Mouse (Mus musculus): Measurements from ENCODE around the gene Fubp1. TPM values are rescaled to one million over a fixed set of nuclear protein-coding genes. Genes with fewer than 3 reads are reported as not detected.
A peak's percentile ranks its signal among the peaks of the same experiment; 100 is the strongest.

Gene Fubp1
- 284 TPM in 1 of 2 replicates, not detected in the other for polyA plus RNA-seq (2012; ENCODE audit: insufficient read depth, insufficient read length, low replicate concordance, missing spikeins)

DNA sequence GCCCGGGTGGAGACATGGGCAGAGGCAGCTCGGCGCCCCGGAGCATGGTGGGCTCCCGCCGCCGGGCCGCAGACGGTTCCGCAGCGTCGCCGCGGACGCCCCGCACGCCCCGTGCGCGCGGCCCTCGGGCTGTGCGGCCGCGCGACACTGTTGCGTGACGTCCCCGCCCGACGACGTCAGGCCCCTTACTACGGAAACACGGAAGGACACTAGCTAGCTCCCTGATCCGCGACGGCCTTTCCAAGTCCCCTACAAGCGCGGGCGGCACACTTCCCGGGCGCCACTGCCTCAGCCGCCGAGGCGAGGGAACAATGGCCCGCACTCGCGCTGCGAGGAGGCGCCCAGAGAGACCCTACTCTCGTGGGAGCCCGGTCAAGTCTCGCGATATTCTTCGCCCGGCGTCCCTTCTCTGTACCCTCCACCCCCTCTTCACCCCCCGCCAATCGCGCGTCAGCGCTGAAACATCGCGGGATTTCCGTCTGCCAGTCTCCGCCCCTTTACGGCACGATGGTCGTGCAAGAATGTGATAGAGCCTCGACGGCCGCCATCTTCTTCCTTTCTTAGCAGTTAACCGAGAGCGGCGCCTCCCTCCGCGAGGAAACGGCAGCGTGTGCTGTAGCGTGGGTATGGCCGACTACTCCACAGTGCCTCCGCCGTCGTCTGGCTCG is at the start of gene Fubp1, which contains the start of gene Dnajb4:
Gene Fubp1, plus strand, starts transcription at position 456 of the 668 bp plus-strand sequence.
Gene Dnajb4, minus strand, starts transcription at position 336 of the 668 bp plus-strand sequence.
- TF ChIP-seq POLR2A (IDR thresholded peaks at IDR 0.05; ENCODE audit: insufficient read depth, low read depth, low read length) (peak; percentile 99), CTCF (IDR thresholded peaks at IDR 0.05; ENCODE audit: insufficient read depth, low read depth, low read length) (no peak)
- H3K27ac ChIP-seq (ENCODE audit: insufficient read depth, low read depth, low read length): peak within 1 kb of the TSS; percentile 98
- H3K4me1 ChIP-seq (ENCODE audit: control insufficient read depth, insufficient read depth, low read length): peaks cover 7% of the 10 kb centered on the region
- peak within 1 kb of the TSS; percentile 93 for H3K4me3 ChIP-seq (ENCODE audit: insufficient read depth, low read depth, low read length)
- under 1% methylated on average over 85 of the region's 85 CpGs for WGBS

GRCm38 (mm10) chr3:152160607-152161006 is 49.6 kb upstream of the Fubp1 start:
- peaks cover 5% of the 10 kb centered on the region for H3K4me1 ChIP-seq (ENCODE audit: control insufficient read depth, insufficient read depth, low read length)
- TF ChIP-seq POLR2A (IDR thresholded peaks at IDR 0.05; ENCODE audit: insufficient read depth, low read depth, low read length) (no peak), CTCF (IDR thresholded peaks at IDR 0.05; ENCODE audit: insufficient read depth, low read depth, low read length) (no peak)
- no peak overlapping the region for H3K27ac ChIP-seq (ENCODE audit: insufficient read depth, low read depth, low read length)
- WGBS: 77% methylated on average over 4 of the region's 4 CpGs
- H3K4me3 ChIP-seq (ENCODE audit: insufficient read depth, low read depth, low read length): no peak overlapping the region

GRCm38 (mm10) chr3:152163320-152163719 is 46.9 kb upstream of the Fubp1 start:
- WGBS: 93% methylated on average over 8 of the region's 8 CpGs
- H3K27ac ChIP-seq (ENCODE audit: insufficient read depth, low read depth, low read length): no peak overlapping the region
- H3K4me3 ChIP-seq (ENCODE audit: insufficient read depth, low read depth, low read length): no peak overlapping the region
- peaks cover 17% of the 10 kb centered on the region for H3K4me1 ChIP-seq (ENCODE audit: control insufficient read depth, insufficient read depth, low read length)
- no peak for TF ChIP-seq POLR2A (IDR thresholded peaks at IDR 0.05; ENCODE audit: insufficient read depth, low read depth, low read length)
- TF ChIP-seq CTCF (IDR thresholded peaks at IDR 0.05; ENCODE audit: insufficient read depth, low read depth, low read length): no peak

DNA sequence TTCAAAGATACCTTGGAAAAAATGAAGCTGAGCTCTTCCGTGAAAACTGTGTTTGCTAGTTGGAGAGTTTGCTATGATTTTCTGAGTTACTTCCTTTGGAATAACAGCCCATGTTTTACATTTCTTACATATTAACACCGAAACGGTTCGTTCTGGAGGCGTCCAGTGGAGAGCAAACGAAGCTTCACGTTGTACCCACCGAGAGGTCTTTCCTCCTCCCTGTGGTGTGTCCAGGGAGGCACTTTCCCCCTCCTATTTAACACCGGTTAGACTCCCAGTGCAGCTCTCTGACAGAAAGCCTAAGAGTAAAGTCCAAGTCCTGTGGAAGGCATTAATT is 45.2 kb upstream of the Fubp1 start:
- 42% methylated on average over 9 of the region's 9 CpGs for WGBS
- no peak for TF ChIP-seq POLR2A (IDR thresholded peaks at IDR 0.05; ENCODE audit: insufficient read depth, low read depth, low read length)
- TF ChIP-seq CTCF (IDR thresholded peaks at IDR 0.05; ENCODE audit: insufficient read depth, low read depth, low read length): no peak
- H3K4me1 ChIP-seq (ENCODE audit: control insufficient read depth, insufficient read depth, low read length): peaks cover 17% of the 10 kb centered on the region
- no peak overlapping the region for H3K27ac ChIP-seq (ENCODE audit: insufficient read depth, low read depth, low read length)
- no peak overlapping the region for H3K4me3 ChIP-seq (ENCODE audit: insufficient read depth, low read depth, low read length)

- Histone ChIP-seq H3K4me1 (ENCODE audit: control insufficient read depth, insufficient read depth, low read length) (peaks cover 17% of the 10 kb centered on the region), H3K4me3 (ENCODE audit: insufficient read depth, low read depth, low read length) (peak overlapping the region; percentile 43), H3K27ac (ENCODE audit: insufficient read depth, low read depth, low read length) (no peak overlapping the region)
- 4% methylated on average over 53 of the region's 53 CpGs for WGBS
- TF ChIP-seq CTCF (IDR thresholded peaks at IDR 0.05; ENCODE audit: insufficient read depth, low read depth, low read length) (no peak), POLR2A (IDR thresholded peaks at IDR 0.05; ENCODE audit: insufficient read depth, low read depth, low read length) (no peak)
Measured at GRCm38 (mm10) chr3:152165351-152166098, 44.7 kb upstream of the Fubp1 start.

DNA sequence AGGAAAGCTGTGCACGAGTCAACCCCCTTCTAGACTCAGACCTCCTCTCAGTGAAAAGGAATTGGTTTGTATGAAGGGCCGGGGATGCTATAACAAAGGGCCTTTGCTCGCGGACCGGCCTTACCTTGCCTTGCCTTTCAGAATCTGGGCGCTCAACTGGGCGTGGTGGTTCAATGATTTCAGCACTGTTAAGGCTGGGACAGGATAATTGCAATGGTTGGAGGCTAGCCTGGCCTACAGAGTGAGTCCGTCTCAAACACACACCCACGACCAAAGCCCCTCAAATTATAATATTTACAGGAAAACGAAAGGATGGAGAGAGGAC is 44.2 kb upstream of the Fubp1 start, which contains the start of gene Gipc2:
Gene Gipc2, minus strand, starts transcription at position 132 of the 325 bp plus-strand sequence.
- Histone ChIP-seq H3K4me1 (ENCODE audit: control insufficient read depth, insufficient read depth, low read length) (peaks cover 17% of the 10 kb centered on the region), H3K4me3 (ENCODE audit: insufficient read depth, low read depth, low read length) (peak within 1 kb of the TSS; percentile 43), H3K27ac (ENCODE audit: insufficient read depth, low read depth, low read length) (no peak within 1 kb of the TSS)
- WGBS: 24% methylated on average over 10 of the region's 10 CpGs
- TF ChIP-seq POLR2A (IDR thresholded peaks at IDR 0.05; ENCODE audit: insufficient read depth, low read depth, low read length) (no peak), CTCF (IDR thresholded peaks at IDR 0.05; ENCODE audit: insufficient read depth, low read depth, low read length) (no peak)

DNA sequence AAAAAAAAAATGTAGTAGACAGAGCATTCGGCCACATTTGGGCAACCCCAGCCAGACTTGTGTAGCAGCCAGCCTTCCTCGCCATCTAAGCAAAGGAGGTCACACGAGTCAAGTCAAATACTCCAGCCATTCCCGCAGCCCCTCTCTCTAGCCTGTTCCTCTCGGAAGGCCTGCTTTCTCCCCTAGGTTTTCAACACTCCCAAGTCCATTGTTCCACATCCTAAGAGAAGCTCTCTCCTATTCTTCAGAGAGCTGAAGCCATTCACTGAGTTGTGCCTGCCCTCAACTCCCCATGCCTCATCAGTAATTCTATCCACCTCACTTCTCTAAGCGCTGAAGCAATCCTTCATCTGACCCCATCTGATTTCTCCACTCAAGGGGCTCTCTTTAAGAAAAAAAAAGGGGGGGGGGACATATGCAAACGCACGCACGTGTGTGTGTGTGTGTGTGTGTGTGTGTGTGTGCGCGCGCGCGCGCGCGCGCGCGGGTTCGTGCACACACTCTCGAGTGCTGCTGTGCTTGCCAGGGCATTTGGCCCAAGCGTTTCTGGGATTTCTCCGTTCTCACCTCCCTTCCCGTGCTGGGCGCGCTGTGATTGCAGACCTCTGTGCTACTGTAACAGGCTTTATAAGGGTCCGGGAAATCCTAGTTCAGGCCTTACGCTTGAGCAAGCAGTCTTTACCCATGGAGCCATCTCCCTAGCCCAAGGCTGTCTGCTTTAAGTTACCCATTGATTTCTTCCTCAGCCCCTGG is 43.3 kb upstream of the Fubp1 start:
- WGBS: 19% methylated on average over 29 of the region's 29 CpGs
- H3K4me1 ChIP-seq (ENCODE audit: control insufficient read depth, insufficient read depth, low read length): peaks cover 17% of the 10 kb centered on the region
- H3K27ac ChIP-seq (ENCODE audit: insufficient read depth, low read depth, low read length): no peak overlapping the region
- TF ChIP-seq CTCF (IDR thresholded peaks at IDR 0.05; ENCODE audit: insufficient read depth, low read depth, low read length) (no peak), POLR2A (IDR thresholded peaks at IDR 0.05; ENCODE audit: insufficient read depth, low read depth, low read length) (no peak)
- H3K4me3 ChIP-seq (ENCODE audit: insufficient read depth, low read depth, low read length): peak overlapping the region; percentile 17

GRCm38 (mm10) chr3:152168007-152168406 is 42.2 kb upstream of the Fubp1 start:
- 96% methylated on average over 10 of the region's 10 CpGs for WGBS
- no peak overlapping the region for H3K27ac ChIP-seq (ENCODE audit: insufficient read depth, low read depth, low read length)
- TF ChIP-seq CTCF (IDR thresholded peaks at IDR 0.05; ENCODE audit: insufficient read depth, low read depth, low read length): no peak
- no peak for TF ChIP-seq POLR2A (IDR thresholded peaks at IDR 0.05; ENCODE audit: insufficient read depth, low read depth, low read length)
- no peak overlapping the region for H3K4me3 ChIP-seq (ENCODE audit: insufficient read depth, low read depth, low read length)
- peaks cover 17% of the 10 kb centered on the region for H3K4me1 ChIP-seq (ENCODE audit: control insufficient read depth, insufficient read depth, low read length)

Data from olfactory bulb, adult 2 months (tissue).